Comparison of ENCODE assay signal across 8 mouse cellular contexts in the genomic region with DNA sequence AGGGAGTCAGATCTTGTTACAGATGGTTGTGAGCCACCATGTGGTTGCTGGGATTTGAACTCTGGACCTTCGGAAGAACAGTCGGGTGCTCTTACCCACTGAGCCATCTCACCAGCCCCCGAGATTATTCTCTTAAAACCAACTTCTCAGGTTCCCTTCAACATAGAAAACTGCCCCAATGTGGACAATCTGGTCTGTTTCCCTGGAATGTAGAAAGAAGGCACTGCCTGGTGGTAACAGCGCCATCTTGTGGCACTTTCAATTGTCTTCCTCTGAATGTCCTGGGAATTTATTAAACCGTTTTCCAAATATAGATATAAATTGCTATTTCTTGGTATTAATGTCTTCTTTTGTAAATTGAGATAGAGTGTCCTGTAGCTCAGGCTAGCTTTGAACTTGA. TPM values are rescaled to one million over a fixed set of nuclear protein-coding genes. Genes with fewer than 3 reads are reported as not detected.
DNase-seq lines count a peak whose midpoint lies in the region; ATAC-seq and TF ChIP-seq lines count a peak whose summit lies in the region.

No protein-coding gene starts in this region.

- no peaks in the 10 kb centered on the region for H3K36me3 ChIP-seq in forebrain, postnatal 0 days (ENCODE audit: insufficient read depth)
- H3K36me3 ChIP-seq in forebrain, embryonic 15.5 days = no peaks in the 10 kb centered on the region
- H3K36me3 ChIP-seq in splenic B cell, adult 2 months (ENCODE audit: control insufficient read depth, insufficient read depth, low read length, poor library complexity, severe bottlenecking) = no peaks in the 10 kb centered on the region

- H3K9ac ChIP-seq in forebrain, postnatal 0 days = no peak overlapping the region
- H3K9ac ChIP-seq in forebrain, embryonic 15.5 days (replicated peaks) = no peak overlapping the region

- H3K4me1 ChIP-seq in forebrain, postnatal 0 days (ENCODE audit: insufficient read depth) = no peaks in the 10 kb centered on the region
- no peaks in the 10 kb centered on the region for H3K4me1 ChIP-seq in forebrain, embryonic 15.5 days

- no peak overlapping the region for H3K4me2 ChIP-seq in forebrain, postnatal 0 days (ENCODE audit: low read depth)
- no peak overlapping the region for H3K4me2 ChIP-seq in forebrain, embryonic 15.5 days (replicated peaks)

- H3K27me3 ChIP-seq in forebrain, postnatal 0 days (ENCODE audit: insufficient read depth, low read length) = no peaks in the 10 kb centered on the region
- H3K27me3 ChIP-seq in forebrain, embryonic 15.5 days = no peaks in the 10 kb centered on the region
- no peaks in the 10 kb centered on the region for H3K27me3 ChIP-seq in splenic B cell, adult 2 months (ENCODE audit: control insufficient read depth, insufficient read depth, low read length, poor library complexity, severe bottlenecking)

- TF ChIP-seq CTCF in forebrain, postnatal 0 days (IDR thresholded peaks at IDR 0.05; ENCODE audit: low read depth) = peak; percentile 72

- no peak overlapping the region for H3K4me3 ChIP-seq in forebrain, postnatal 0 days (ENCODE audit: low read depth, low read length)
- H3K4me3 ChIP-seq in forebrain, embryonic 15.5 days = no peak overlapping the region

- 43% methylated on average over 5 of the region's 5 CpGs for WGBS in forebrain, postnatal 0 days
- 41% methylated on average over 5 of the region's 5 CpGs for WGBS in forebrain, embryonic 15.5 days

- no peak overlapping the region for H3K27ac ChIP-seq in forebrain, postnatal 0 days (ENCODE audit: low read depth, low read length)
- no peak overlapping the region for H3K27ac ChIP-seq in forebrain, embryonic 15.5 days (replicated peaks)

- ATAC-seq in forebrain, postnatal 0 days = no peak
- no peak for ATAC-seq in forebrain, embryonic 15.5 days (replicated peaks)

- H3K9me3 ChIP-seq in forebrain, postnatal 0 days (ENCODE audit: low read length) = no peaks in the 10 kb centered on the region
- H3K9me3 ChIP-seq in forebrain, embryonic 15.5 days = no peaks in the 10 kb centered on the region

- DNase-seq in forebrain, postnatal 0 days = peak; percentile 63
- DNase-seq in urinary bladder, postnatal 14 days (ENCODE audit: low spot score) = peak; percentile 73
- DNase-seq in urinary bladder, postnatal 10 days (ENCODE audit: low spot score) = no peak
- DNase-seq in embryo, embryonic 10 days (ENCODE audit: low spot score) = peak; percentile 80
- peak; percentile 82 for DNase-seq in kidney, postnatal 10 days
- peak; percentile 29 to 59 for DNase-seq in lung, adult 18-20 months
- peak; percentile 65 for DNase-seq in splenic B cell, adult 2 months (ENCODE audit: low read depth, low spot score)

RNA-seq across cellular contexts. Expression of a gene that starts 4.0 kb away (rescaled TPM):
- not detected in 2 replicates for total RNA-seq in forebrain, postnatal 0 days (2014; rRNA removed)
- not detected in 2 replicates for polyA plus RNA-seq in forebrain, postnatal 0 days (2015; fragmentation: Nextera tagmentation; extraction: Ambion mirVana)
- not detected in 2 replicates for polyA plus RNA-seq in forebrain, embryonic 15.5 days (2015; fragmentation: Nextera tagmentation; extraction: Ambion mirVana)

RNA-seq across cellular contexts. Expression of a gene that starts 31.6 kb away (rescaled TPM):
- total RNA-seq in forebrain, postnatal 0 days (2014; rRNA removed) = 30.4 and 49.3 TPM in 2 replicates
- 14.9 and 19.7 TPM in 2 replicates for polyA plus RNA-seq in forebrain, postnatal 0 days (2015; fragmentation: Nextera tagmentation; extraction: Ambion mirVana)
- polyA plus RNA-seq in forebrain, embryonic 15.5 days (2015; fragmentation: Nextera tagmentation; extraction: Ambion mirVana) = 10.6 and 13.3 TPM in 2 replicates
